Mouse (Mus musculus) forebrain, embryonic 11.5 days (tissue): ENCODE measurements at regions not wholly inside any gene's neighbourhood (a gene's known extent, or its start where the extent isn't known, plus 50 kb on each side); places are given as distances from the start of the nearest gene placed in this dataset.
"Not testable (repeated sequence)": the region's sequence is repeated elsewhere in the genome, so short reads cannot be mapped to it uniquely, and the experiment has no call there.

Experiments
- ATAC-seq: fragments of 200-750 bp; cut with Nextera tagmentation; replicated peaks from 2 replicates; pipeline ENCODE4 v1.8.0; 2017; ENCODE audit warnings: moderate TSS enrichment; ENCODE audit not compliant: low FRiP score
- DNase-seq: peaks from one replicate; pipeline ENCODE4 v3.0.0-alpha.2; 2017; ENCODE audit warnings: low spot score
- H3K27ac ChIP-seq: fragments of 300-500 bp; sonication (generic); 2 replicates; pipeline ENCODE4 v1.5.1; 2014; ENCODE audit warnings: low read depth, low read length
- H3K27me3 ChIP-seq: fragments of 300-500 bp; sonication (generic); 2 replicates; pipeline ENCODE4 v1.6.1; 2014; ENCODE audit warnings: mild to moderate bottlenecking, low read length, mixed read lengths; ENCODE audit not compliant: control insufficient read depth, insufficient read depth
- H3K36me3 ChIP-seq: fragments of 300-500 bp; sonication (generic); 2 replicates; pipeline ENCODE4 v1.6.1; 2014; ENCODE audit warnings: mild to moderate bottlenecking, low read length, moderate library complexity, mixed read lengths; ENCODE audit not compliant: control insufficient read depth, insufficient read depth
- H3K4me1 ChIP-seq: fragments of 300-500 bp; sonication (generic); replicated peaks from 2 replicates; pipeline ENCODE4 v1.6.1; 2014; ENCODE audit warnings: low read length, mixed read lengths; ENCODE audit not compliant: control insufficient read depth, insufficient read depth
- H3K4me2 ChIP-seq: fragments of 300-500 bp; sonication (generic); 2 replicates; pipeline ENCODE4 v1.6.1; 2014; ENCODE audit warnings: low read depth, mild to moderate bottlenecking, low read length, moderate library complexity, mixed read lengths; ENCODE audit not compliant: severe bottlenecking
- H3K4me3 ChIP-seq: fragments of 300-500 bp; sonication (generic); 2 replicates; pipeline ENCODE4 v1.5.1; 2014; ENCODE audit warnings: low read depth, low read length
- H3K9ac ChIP-seq: fragments of 300-500 bp; sonication (generic); 2 replicates; pipeline ENCODE4 v1.6.1; 2014; ENCODE audit warnings: low read length
- H3K9me3 ChIP-seq: fragments of 300-500 bp; sonication (generic); 2 replicates; pipeline ENCODE4 v1.6.1; 2016; ENCODE audit warnings: low read length, mixed read lengths; ENCODE audit not compliant: control insufficient read depth
- WGBS: fragments of 180-500 bp; shearing (Covaris S2); extraction: QIAGEN DNeasy Blood & Tissue Kit; methylation state at CpG from one replicate; pipeline ENCODE4 v1.1.7; 2014; 5-methylcytosine and 5-hydroxymethylcytosine counted together

- no peak overlapping the region for H3K27ac ChIP-seq
- no peaks in the 10 kb centered on the region for H3K9me3 ChIP-seq
- no peak for DNase-seq
- no peak overlapping the region for H3K9ac ChIP-seq
- ATAC-seq, result no peak
- no peaks in the 10 kb centered on the region for H3K27me3 ChIP-seq
- H3K4me3 ChIP-seq, result no peak overlapping the region
- H3K36me3 ChIP-seq, result no peaks in the 10 kb centered on the region
- no peaks in the 10 kb centered on the region for H3K4me1 ChIP-seq
- no peak overlapping the region for H3K4me2 ChIP-seq
Observed at GRCm38 (mm10) chr6:25101761-25102160, 145.7 kb upstream of the Tmem229a start.

GRCm38 (mm10) chr6:25087167-25087566, 131.1 kb upstream of the Tmem229a start:
- Histone ChIP-seq H3K4me1 (no peaks in the 10 kb centered on the region), H3K27me3 (no peaks in the 10 kb centered on the region), H3K9me3 (no peaks in the 10 kb centered on the region), H3K36me3 (no peaks in the 10 kb centered on the region), H3K27ac (no peak overlapping the region), H3K4me3 (no peak overlapping the region), H3K4me2 (no peak overlapping the region), H3K9ac (no peak overlapping the region)
- ATAC-seq (no peak), DNase-seq (no peak)
- 72% methylated on average over 1 of the region's 1 CpGs for WGBS

- H3K27ac ChIP-seq, result no peak overlapping the region
- H3K4me1 ChIP-seq, result no peaks in the 10 kb centered on the region
- WGBS, result 76% methylated on average over 2 of the region's 2 CpGs
- no peak for ATAC-seq
- no peaks in the 10 kb centered on the region for H3K9me3 ChIP-seq
- H3K27me3 ChIP-seq, result no peaks in the 10 kb centered on the region
- H3K4me2 ChIP-seq, result no peak overlapping the region
- H3K4me3 ChIP-seq, result no peak overlapping the region
- H3K36me3 ChIP-seq, result no peaks in the 10 kb centered on the region
- no peak for DNase-seq
- no peak overlapping the region for H3K9ac ChIP-seq
Observed at GRCm38 (mm10) chr6:25085871-25086270, 129.8 kb upstream of the Tmem229a start.

GRCm38 (mm10) chr6:25085296-25085695, 129.2 kb upstream of the Tmem229a start:
- DNase-seq, H3K4me2 ChIP-seq, H3K36me3 ChIP-seq, H3K27ac ChIP-seq, H3K27me3 ChIP-seq, H3K4me3 ChIP-seq, ATAC-seq, H3K4me1 ChIP-seq, H3K9ac ChIP-seq, H3K9me3 ChIP-seq: not testable (repeated sequence)
- WGBS, result 81% methylated on average over 4 of the region's 4 CpGs

- DNase-seq, result no peak
- H3K4me1 ChIP-seq, result no peaks in the 10 kb centered on the region
- H3K4me3 ChIP-seq, result no peak overlapping the region
- H3K9me3 ChIP-seq, result no peaks in the 10 kb centered on the region
- no peak overlapping the region for H3K27ac ChIP-seq
- no peaks in the 10 kb centered on the region for H3K27me3 ChIP-seq
- no peaks in the 10 kb centered on the region for H3K36me3 ChIP-seq
- 53% methylated on average over 6 of the region's 6 CpGs for WGBS
- H3K9ac ChIP-seq, result no peak overlapping the region
- H3K4me2 ChIP-seq, result no peak overlapping the region
- no peak for ATAC-seq
Observed at GRCm38 (mm10) chr6:25065913-25066312, 109.8 kb upstream of the Tmem229a start.

- DNase-seq, result no peak
- Histone ChIP-seq H3K4me1 (no peaks in the 10 kb centered on the region), H3K36me3 (no peaks in the 10 kb centered on the region), H3K4me2 (no peak overlapping the region), H3K27me3 (no peaks in the 10 kb centered on the region), H3K4me3 (no peak overlapping the region), H3K9ac (no peak overlapping the region), H3K27ac (no peak overlapping the region), H3K9me3 (no peaks in the 10 kb centered on the region)
- 30% methylated on average over 2 of the region's 2 CpGs for WGBS
- peak; percentile 49; the same call in 1 of the 2 replicates for ATAC-seq
Observed at GRCm38 (mm10) chr6:25032878-25033509, 76.9 kb upstream of the Tmem229a start.

GRCm38 (mm10) chr6:25026953-25027352, 70.9 kb upstream of the Tmem229a start:
- Histone ChIP-seq H3K9me3 (no peaks in the 10 kb centered on the region), H3K4me1 (no peaks in the 10 kb centered on the region), H3K4me2 (no peak overlapping the region), H3K9ac (no peak overlapping the region), H3K36me3 (no peaks in the 10 kb centered on the region), H3K27me3 (no peaks in the 10 kb centered on the region), H3K4me3 (no peak overlapping the region), H3K27ac (no peak overlapping the region)
- 84% methylated on average over 3 of the region's 3 CpGs for WGBS
- ATAC-seq (no peak), DNase-seq (no peak)

GRCm38 (mm10) chr6:25020005-25020772, 64.1 kb upstream of the Tmem229a start:
- 34% methylated on average over 2 of the region's 2 CpGs for WGBS
- ATAC-seq, result peak; percentile 47

GRCm38 (mm10) chr6:25013288-25013606, 57.1 kb upstream of the Tmem229a start:
- Histone ChIP-seq H3K9me3 (no peaks in the 10 kb centered on the region), H3K4me2 (no peak overlapping the region), H3K9ac (no peak overlapping the region), H3K4me3 (no peak overlapping the region), H3K27me3 (no peaks in the 10 kb centered on the region), H3K36me3 (no peaks in the 10 kb centered on the region), H3K4me1 (no peaks in the 10 kb centered on the region), H3K27ac (no peak overlapping the region)
- no peak for DNase-seq
- WGBS, result 51% methylated on average over 3 of the region's 3 CpGs
- 0 out of 2 replicates have a peak, but pooled peaks have one; percentile 24 for ATAC-seq

More at GRCm38 (mm10) chr6:25020005-25020772, 64.1 kb upstream of the Tmem229a start:
- H3K9me3 ChIP-seq, result no peaks in the 10 kb centered on the region
- H3K36me3 ChIP-seq, result no peaks in the 10 kb centered on the region
- no peak overlapping the region for H3K4me2 ChIP-seq
- H3K27ac ChIP-seq, result no peak overlapping the region
- DNase-seq, result peak; percentile 55
- H3K4me3 ChIP-seq, result no peak overlapping the region
- no peaks in the 10 kb centered on the region for H3K27me3 ChIP-seq
- no peaks in the 10 kb centered on the region for H3K4me1 ChIP-seq
- no peak overlapping the region for H3K9ac ChIP-seq
